Mouse (Mus musculus): ENCODE results near the gene Arhgap19. TPM values are rescaled to one million over a fixed set of nuclear protein-coding genes. Genes with fewer than 3 reads are reported as not detected.

The Arhgap19 gene
- polyA plus RNA-seq, 1 experiment from 2014 or later = 36.0 TPM

- Histone ChIP-seq H3K9me3 (no peaks in the 10 kb centered on the region), H3K36me3 (replicated peaks) (no peaks in the 10 kb centered on the region), H3K4me1 (peaks cover 39% of the 10 kb centered on the region), H3K4me3 (replicated peaks) (no peak overlapping the region), H3K27ac (no peak overlapping the region), H3K9ac (no peak overlapping the region), H3K27me3 (peaks cover 52% of the 10 kb centered on the region), H3K4me2 (no peak overlapping the region)
- no peak for ATAC-seq (ENCODE audit: low FRiP score)
- 81% methylated on average over 8 of the region's 8 CpGs for WGBS
Measured at GRCm38 (mm10) chr19:41719436-41719835, 82.4 kb downstream of the Arhgap19 start.

Other genes starting within 250 kb of the Arhgap19 start
- gene Gm340, start 219.7 kb downstream of the Arhgap19 start, polyA plus RNA-seq (2016; fragmentation: Nextera tagmentation; extraction: Ambion mirVana) = 3.0 and 3.7 TPM in 2 replicates
- gene Slit1, start 58.4 kb downstream of the Arhgap19 start, polyA plus RNA-seq (2016; fragmentation: Nextera tagmentation; extraction: Ambion mirVana) = 11.0 and 14.0 TPM in 2 replicates
- gene Frat1, start 27.9 kb upstream of the Arhgap19 start, polyA plus RNA-seq (2016; fragmentation: Nextera tagmentation; extraction: Ambion mirVana) = 18.1 and 20.5 TPM in 2 replicates
- gene Frat2, start 46.1 kb upstream of the Arhgap19 start, polyA plus RNA-seq (2016; fragmentation: Nextera tagmentation; extraction: Ambion mirVana) = 19.3 and 22.7 TPM in 2 replicates
- 24.3 and 28.1 TPM in 2 replicates for gene Rrp12, start 94.1 kb upstream of the Arhgap19 start, polyA plus RNA-seq (2016; fragmentation: Nextera tagmentation; extraction: Ambion mirVana)
- 621 and 639 TPM in 2 replicates for gene Pgam1, start 109.9 kb upstream of the Arhgap19 start, polyA plus RNA-seq (2016; fragmentation: Nextera tagmentation; extraction: Ambion mirVana)
- gene Exosc1, start 131.4 kb upstream of the Arhgap19 start, polyA plus RNA-seq (2016; fragmentation: Nextera tagmentation; extraction: Ambion mirVana) = 77.7 and 83.2 TPM in 2 replicates
- 79.5 and 82.5 TPM in 2 replicates for gene Zdhhc16, start 131.4 kb upstream of the Arhgap19 start, polyA plus RNA-seq (2016; fragmentation: Nextera tagmentation; extraction: Ambion mirVana)
- 32.2 and 36.7 TPM in 2 replicates for gene Mms19, start 179.1 kb upstream of the Arhgap19 start, polyA plus RNA-seq (2016; fragmentation: Nextera tagmentation; extraction: Ambion mirVana)
- gene Ubtd1, start 179.7 kb upstream of the Arhgap19 start, polyA plus RNA-seq (2016; fragmentation: Nextera tagmentation; extraction: Ambion mirVana) = 7.1 and 7.8 TPM in 2 replicates
- gene Ankrd2, start 234.0 kb upstream of the Arhgap19 start, polyA plus RNA-seq (2016; fragmentation: Nextera tagmentation; extraction: Ambion mirVana) = 0.28 and 0.49 TPM in 2 replicates
- gene Hoga1, start 243.6 kb upstream of the Arhgap19 start, polyA plus RNA-seq (2016; fragmentation: Nextera tagmentation; extraction: Ambion mirVana) = 1.1 and 1.5 TPM in 2 replicates